Mouse (Mus musculus) midbrain, embryonic 12.5 days (tissue): Measurements from ENCODE around the gene Zfyve26. TPM values are rescaled to one million over a fixed set of nuclear protein-coding genes. Genes with fewer than 3 reads are reported as not detected.
"Not testable (repeated sequence)": the region's sequence is repeated elsewhere in the genome, so short reads cannot be mapped to it uniquely, and the experiment has no call there.

ENCODE experiments used
- ATAC-seq: fragments of 200-750 bp; cut with Nextera tagmentation; 2 replicates; pipeline ENCODE4 v1.8.0; 2017; ENCODE audit warnings: low read depth, moderate TSS enrichment, moderate library complexity; ENCODE audit not compliant: low FRiP score
- H3K27ac ChIP-seq: fragments of 300-500 bp; sonication (generic); replicated peaks from 2 replicates; pipeline ENCODE4 v1.5.1; 2016; ENCODE audit warnings: mild to moderate bottlenecking
- H3K27me3 ChIP-seq: fragments of 300-500 bp; sonication (generic); 2 replicates; pipeline ENCODE4 v1.6.1; 2016; ENCODE audit warnings: mild to moderate bottlenecking
- H3K36me3 ChIP-seq: fragments of 300-500 bp; sonication (generic); 2 replicates; pipeline ENCODE4 v1.6.1; 2016
- H3K4me1 ChIP-seq: fragments of 300-500 bp; sonication (generic); 2 replicates; pipeline ENCODE4 v1.6.1; 2016
- H3K4me2 ChIP-seq: fragments of 300-500 bp; sonication (generic); replicated peaks from 2 replicates; pipeline ENCODE4 v1.6.1; 2016; ENCODE audit warnings: mild to moderate bottlenecking, moderate library complexity
- H3K4me3 ChIP-seq: fragments of 300-500 bp; sonication (generic); 2 replicates; pipeline ENCODE4 v1.5.1; 2016; ENCODE audit warnings: mild to moderate bottlenecking
- H3K9ac ChIP-seq: fragments of 300-500 bp; sonication (generic); replicated peaks from 2 replicates; pipeline ENCODE4 v1.6.1; 2016; ENCODE audit warnings: mild to moderate bottlenecking, moderate library complexity
- H3K9me3 ChIP-seq: fragments of 300-500 bp; sonication (generic); 2 replicates; pipeline ENCODE4 v1.6.1; 2016; ENCODE audit warnings: mild to moderate bottlenecking
- WGBS: fragments of 180-500 bp; shearing (Covaris S2); methylation state at CpG from one replicate; pipeline ENCODE4 v1.1.7; 2016; 5-methylcytosine and 5-hydroxymethylcytosine counted together
- polyA plus RNA-seq: library from polyadenylated mRNA; unstranded; fragments of >200 nt; fragmentation: Nextera tagmentation; extraction: Ambion mirVana; gene quantifications from 2 replicates; pipeline ENCODE4 v1.2.1, GENCODE M21; 2016

Gene Zfyve26
- 13.7 and 18.4 TPM in 2 replicates for polyA plus RNA-seq

DNA sequence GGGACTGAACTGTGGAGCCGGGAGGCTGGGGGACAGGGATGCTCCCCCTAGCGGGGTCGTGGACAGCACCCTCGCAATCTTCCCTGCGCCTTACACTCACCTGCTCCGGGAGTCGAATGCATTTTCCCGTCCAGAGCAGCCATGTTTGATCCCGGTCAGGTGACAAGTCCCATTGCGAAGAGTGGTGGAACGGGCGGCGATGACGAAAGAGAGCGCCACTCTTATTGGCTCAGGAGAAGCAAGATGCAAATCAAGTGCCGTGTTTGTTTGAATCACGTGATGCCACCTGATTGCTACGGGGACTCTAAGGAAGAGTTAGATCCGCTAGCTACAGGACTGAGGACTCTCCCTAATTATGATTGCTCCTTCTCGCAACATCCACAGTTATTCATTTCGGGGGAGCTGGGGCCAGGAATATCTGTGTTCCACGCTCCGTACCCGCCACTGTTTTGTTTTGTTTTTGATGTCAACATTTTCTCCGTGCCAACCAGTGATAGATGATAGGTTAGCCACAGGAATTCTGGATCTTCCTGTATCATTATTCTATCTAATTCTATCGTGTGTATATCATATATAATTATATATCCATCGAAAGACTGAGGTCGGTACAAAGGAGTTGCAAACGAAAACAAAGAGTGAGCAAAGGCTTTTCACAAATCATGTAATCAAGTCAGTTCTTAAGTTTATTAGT is at the start of gene Zfyve26:
Zfyve26 (minus strand) TSS at position 179 of the 691 bp plus-strand sequence.
- Histone ChIP-seq H3K4me2 (peak within 1 kb of the TSS; percentile 75), H3K9me3 (no peaks in the 10 kb centered on the region), H3K4me1 (peaks cover 14% of the 10 kb centered on the region), H3K9ac (peak within 1 kb of the TSS; percentile 62), H3K27ac (peak within 1 kb of the TSS; percentile 68), H3K27me3 (no peaks in the 10 kb centered on the region), H3K36me3 (peaks cover 4% of the 10 kb centered on the region; the same call in 1 of the 2 replicates), H3K4me3 (peak within 1 kb of the TSS; percentile 63)
- peak; percentile 98 for ATAC-seq
- WGBS, result 0% methylated on average over 29 of the region's 29 CpGs

GRCm38 (mm10) chr12:79341291-79341845 is 45.3 kb upstream of the Zfyve26 start:
- Histone ChIP-seq H3K9me3 (no peaks in the 10 kb centered on the region), H3K9ac (no peak overlapping the region), H3K4me3 (no peak overlapping the region), H3K27me3 (no peaks in the 10 kb centered on the region), H3K36me3 (no peaks in the 10 kb centered on the region), H3K4me1 (no peaks in the 10 kb centered on the region), H3K4me2 (no peak overlapping the region), H3K27ac (no peak overlapping the region)
- WGBS, result 60% methylated on average over 6 of the region's 6 CpGs
- no peak for ATAC-seq

- no peak overlapping the region for H3K9ac ChIP-seq
- no peak overlapping the region for H3K4me3 ChIP-seq
- no peaks in the 10 kb centered on the region for H3K36me3 ChIP-seq
- H3K4me2 ChIP-seq, result no peak overlapping the region
- no peak for ATAC-seq
- 83% methylated on average over 6 of the region's 6 CpGs for WGBS
- no peaks in the 10 kb centered on the region for H3K9me3 ChIP-seq
- no peaks in the 10 kb centered on the region for H3K4me1 ChIP-seq
- no peak overlapping the region for H3K27ac ChIP-seq
- H3K27me3 ChIP-seq, result no peaks in the 10 kb centered on the region
Measured at GRCm38 (mm10) chr12:79340513-79340912, 44.4 kb upstream of the Zfyve26 start.

- H3K4me1 ChIP-seq, result no peaks in the 10 kb centered on the region
- H3K9me3 ChIP-seq, result no peaks in the 10 kb centered on the region
- WGBS, result 95% methylated on average over 8 of the region's 8 CpGs
Measured at GRCm38 (mm10) chr12:79338791-79339190, 42.7 kb upstream of the Zfyve26 start.

DNA sequence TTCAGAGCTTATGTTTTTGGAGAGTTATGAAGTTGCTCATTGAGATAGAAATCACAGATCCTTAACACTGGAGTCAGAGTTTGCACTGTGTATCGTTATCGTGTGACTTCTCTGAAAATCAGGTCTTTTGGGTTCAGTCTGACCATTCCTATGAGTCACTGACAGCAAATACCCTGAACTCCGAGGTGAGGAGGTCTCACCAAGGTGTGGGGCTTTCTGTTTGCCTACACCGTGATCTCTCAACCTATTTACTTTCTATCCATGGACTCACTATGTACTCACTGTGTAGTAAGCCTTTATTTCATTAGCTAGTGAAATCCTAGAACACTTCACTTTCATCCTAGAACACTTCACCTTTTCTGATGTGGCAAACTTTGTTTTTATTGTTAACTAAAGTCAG is 35.6 kb upstream of the Zfyve26 start:
- Histone ChIP-seq H3K4me2 (no peak overlapping the region), H3K4me3 (no peak overlapping the region), H3K27me3 (no peaks in the 10 kb centered on the region), H3K27ac (no peak overlapping the region), H3K9me3 (no peaks in the 10 kb centered on the region), H3K4me1 (no peaks in the 10 kb centered on the region), H3K36me3 (peaks cover 9% of the 10 kb centered on the region; the same call in 1 of the 2 replicates), H3K9ac (no peak overlapping the region)
- 86% methylated on average over 4 of the region's 4 CpGs for WGBS
- ATAC-seq, result no peak

More at GRCm38 (mm10) chr12:79338791-79339190, 42.7 kb upstream of the Zfyve26 start:
- H3K27ac ChIP-seq, result no peak overlapping the region
- no peak for ATAC-seq
- H3K9ac ChIP-seq, result no peak overlapping the region
- H3K4me2 ChIP-seq, result no peak overlapping the region
- no peaks in the 10 kb centered on the region for H3K27me3 ChIP-seq
- no peak overlapping the region for H3K4me3 ChIP-seq
- H3K36me3 ChIP-seq, result peaks cover 8% of the 10 kb centered on the region; the same call in 1 of the 2 replicates

DNA sequence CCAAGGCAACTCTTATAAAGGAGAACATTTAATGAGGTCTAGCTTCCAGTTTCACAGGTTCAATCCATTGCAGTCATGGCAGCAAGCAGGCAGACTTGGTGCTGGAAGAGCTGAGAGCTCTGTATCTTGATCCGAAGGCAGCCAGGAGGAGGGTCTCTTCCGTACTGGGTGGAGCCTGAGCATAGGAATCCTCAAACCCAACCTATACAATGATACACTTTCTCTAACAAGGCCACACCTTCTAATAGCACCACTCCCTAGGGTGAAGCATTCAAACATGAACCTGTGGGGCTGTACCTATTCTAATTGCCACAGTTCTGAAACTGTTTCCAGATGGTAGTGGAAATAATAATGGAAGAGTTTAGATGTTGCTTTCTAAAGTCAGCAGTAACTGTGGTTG is 34.5 kb upstream of the Zfyve26 start:
- WGBS, result 82% methylated on average over 2 of the region's 2 CpGs
- no peak for ATAC-seq

DNA sequence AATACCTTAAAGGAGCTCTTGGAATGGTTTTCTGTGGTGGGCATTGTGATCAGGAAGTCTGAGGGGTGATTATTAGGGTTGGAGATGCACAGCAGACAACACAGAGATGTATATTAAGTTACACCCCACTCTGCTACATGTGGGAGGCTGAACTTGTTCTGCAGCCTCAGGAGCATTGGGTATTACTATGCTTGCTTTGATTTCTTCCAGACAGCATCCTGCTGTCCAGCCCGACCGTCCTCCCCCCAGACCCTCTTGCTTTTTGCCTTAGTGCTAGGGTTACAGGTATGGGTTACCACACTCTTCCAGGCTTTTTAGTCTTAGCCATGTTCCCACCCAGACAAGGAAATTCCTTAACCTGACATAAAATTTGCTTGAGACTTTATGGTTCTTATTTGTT is 31.8 kb upstream of the Zfyve26 start:
- Histone ChIP-seq H3K9me3 (no peaks in the 10 kb centered on the region), H3K4me1 (no peaks in the 10 kb centered on the region), H3K9ac (no peak overlapping the region), H3K27ac (no peak overlapping the region), H3K36me3 (no peaks in the 10 kb centered on the region), H3K27me3 (no peaks in the 10 kb centered on the region), H3K4me3 (no peak overlapping the region), H3K4me2 (no peak overlapping the region)
- no peak for ATAC-seq
- 80% methylated on average over 2 of the region's 2 CpGs for WGBS

More for the DNA sequence above, 34.5 kb upstream of the Zfyve26 start:
- Histone ChIP-seq H3K36me3 (peaks cover 9% of the 10 kb centered on the region; the same call in 1 of the 2 replicates), H3K4me1 (no peaks in the 10 kb centered on the region), H3K9ac (no peak overlapping the region), H3K27ac (no peak overlapping the region), H3K4me3 (no peak overlapping the region), H3K9me3 (no peaks in the 10 kb centered on the region), H3K4me2 (no peak overlapping the region), H3K27me3 (no peaks in the 10 kb centered on the region)

DNA sequence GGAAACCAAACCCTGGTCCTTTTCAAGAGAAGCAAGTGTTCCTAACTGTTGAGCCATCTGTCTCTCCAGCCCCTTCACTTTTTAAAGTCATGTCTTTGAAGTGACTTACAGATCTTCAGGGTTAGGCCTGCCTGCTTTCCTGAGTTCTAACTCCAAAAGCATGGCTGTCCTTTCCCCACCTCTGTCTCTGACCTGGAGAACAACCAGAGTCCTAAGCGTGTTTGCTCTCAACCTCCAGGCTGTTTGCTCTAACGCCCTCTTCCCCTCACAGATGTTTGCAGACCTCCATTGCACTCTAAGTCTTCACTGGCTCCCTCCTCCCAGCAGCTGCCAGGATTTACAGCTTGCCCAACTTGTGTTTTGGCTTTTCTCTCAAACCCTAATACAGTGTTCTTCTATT is 30.6 kb upstream of the Zfyve26 start:
- no peaks in the 10 kb centered on the region for H3K4me1 ChIP-seq
- no peak overlapping the region for H3K9ac ChIP-seq
- H3K4me3 ChIP-seq, result no peak overlapping the region
- H3K4me2 ChIP-seq, result no peak overlapping the region
- 78% methylated on average over 2 of the region's 2 CpGs for WGBS
- no peaks in the 10 kb centered on the region for H3K9me3 ChIP-seq
- ATAC-seq, result no peak
- H3K36me3 ChIP-seq, result no peaks in the 10 kb centered on the region
- H3K27ac ChIP-seq, result no peak overlapping the region
- no peaks in the 10 kb centered on the region for H3K27me3 ChIP-seq

- Histone ChIP-seq H3K27ac (no peak overlapping the region), H3K4me2 (no peak overlapping the region), H3K4me1 (no peaks in the 10 kb centered on the region), H3K4me3 (no peak overlapping the region), H3K27me3 (no peaks in the 10 kb centered on the region), H3K9me3 (no peaks in the 10 kb centered on the region), H3K9ac (no peak overlapping the region), H3K36me3 (no peaks in the 10 kb centered on the region)
- no peak for ATAC-seq
- WGBS, result 72% methylated on average over 2 of the region's 2 CpGs
Measured at GRCm38 (mm10) chr12:79326236-79326635, 30.1 kb upstream of the Zfyve26 start.

DNA sequence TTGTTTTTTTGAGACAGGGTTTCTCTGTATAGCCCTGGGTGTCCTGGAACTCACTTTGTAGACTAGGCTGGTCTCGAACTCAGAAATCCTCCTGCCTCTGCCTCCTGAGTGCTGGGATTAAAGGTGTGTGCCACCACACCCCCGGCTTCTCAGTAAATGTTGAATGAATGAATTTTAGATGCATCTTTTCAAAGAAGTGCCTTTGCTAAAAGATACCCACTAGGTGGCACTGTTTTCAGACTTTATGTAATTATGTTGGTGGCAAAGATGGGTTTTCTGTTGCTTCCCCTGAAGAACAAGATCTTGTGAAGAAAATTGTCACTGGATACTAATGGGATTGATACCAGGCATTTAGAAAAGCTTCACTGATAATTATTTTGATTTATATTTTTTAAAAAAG is 26.4 kb upstream of the Zfyve26 start:
- not testable (repeated sequence) for H3K4me3 ChIP-seq, H3K27ac ChIP-seq, H3K4me2 ChIP-seq, ATAC-seq, H3K9me3 ChIP-seq, H3K36me3 ChIP-seq, H3K9ac ChIP-seq, H3K27me3 ChIP-seq, H3K4me1 ChIP-seq
- 75% methylated on average over 2 of the region's 2 CpGs for WGBS

DNA sequence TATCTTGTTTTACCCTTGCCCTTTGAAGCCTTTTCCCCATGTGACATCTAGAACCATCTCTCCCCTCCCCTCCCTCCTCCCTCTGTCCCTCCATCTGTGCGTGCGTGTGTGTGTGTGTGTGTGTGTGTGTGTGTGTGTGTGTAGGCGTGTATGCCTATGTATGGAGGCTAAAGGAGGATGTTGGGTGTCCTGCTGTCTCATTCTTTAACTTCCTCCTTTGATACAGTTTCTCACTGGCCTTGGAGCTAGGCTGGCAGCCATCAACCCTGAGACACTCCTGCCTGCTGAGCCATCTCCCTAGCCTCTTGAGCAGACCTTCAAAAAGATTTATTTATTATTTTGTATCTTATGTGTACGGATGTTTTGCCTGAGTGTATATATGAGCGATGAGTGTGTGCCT is 24.8 kb upstream of the Zfyve26 start:
- Histone ChIP-seq H3K36me3 (no peaks in the 10 kb centered on the region), H3K27me3 (no peaks in the 10 kb centered on the region), H3K4me1 (no peaks in the 10 kb centered on the region), H3K9me3 (no peaks in the 10 kb centered on the region), H3K4me2 (no peak overlapping the region), H3K27ac (no peak overlapping the region), H3K4me3 (no peak overlapping the region), H3K9ac (no peak overlapping the region)
- WGBS, result 87% methylated on average over 5 of the region's 5 CpGs
- no peak for ATAC-seq

DNA sequence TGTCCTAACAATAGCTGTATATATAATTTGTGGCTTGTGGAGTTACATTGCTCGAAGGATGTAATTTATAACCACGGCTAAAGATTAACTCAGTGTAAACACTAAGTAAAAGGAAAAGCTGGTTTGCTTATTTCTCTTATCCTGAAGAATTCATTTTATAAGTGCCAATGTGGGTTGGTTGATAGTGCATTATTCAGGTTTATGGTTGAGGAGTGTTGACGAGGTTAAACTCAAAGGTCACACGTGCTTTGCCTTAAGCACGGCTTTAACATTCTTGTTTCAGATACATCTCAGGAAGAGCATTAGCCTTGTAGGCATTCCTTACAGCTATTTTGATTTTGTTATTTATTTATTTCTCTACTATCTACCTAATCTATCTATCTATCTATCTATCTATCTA is 21.2 kb upstream of the Zfyve26 start:
- Histone ChIP-seq H3K36me3 (no peaks in the 10 kb centered on the region), H3K27ac (no peak overlapping the region), H3K9ac (no peak overlapping the region), H3K4me3 (no peak overlapping the region), H3K27me3 (no peaks in the 10 kb centered on the region), H3K4me2 (no peak overlapping the region), H3K4me1 (no peaks in the 10 kb centered on the region), H3K9me3 (no peaks in the 10 kb centered on the region)
- WGBS, result 91% methylated on average over 5 of the region's 5 CpGs
- ATAC-seq, result no peak
